Mouse (Mus musculus): ENCODE measurements around the gene Ptprg.

GRCm38 (mm10) chr14:12162331-12162854, 609.1 kb downstream of the Ptprg start:
- TF ChIP-seq CTCF (IDR thresholded peaks at IDR 0.05; ENCODE audit: low read depth) (no peak), EP300 (IDR thresholded peaks at IDR 0.05; ENCODE audit: low read depth) (no peak)
